Mouse (Mus musculus) thymus, postnatal 25 days (tissue): ENCODE results near the gene Calcr.
"Not testable (repeated sequence)": the region's sequence is repeated elsewhere in the genome, so short reads cannot be mapped to it uniquely, and the experiment has no call there.

Experiments used
- DNase-seq: peaks from one replicate; pipeline ENCODE4 v3.0.0; 2022

Calcr gene

DNA sequence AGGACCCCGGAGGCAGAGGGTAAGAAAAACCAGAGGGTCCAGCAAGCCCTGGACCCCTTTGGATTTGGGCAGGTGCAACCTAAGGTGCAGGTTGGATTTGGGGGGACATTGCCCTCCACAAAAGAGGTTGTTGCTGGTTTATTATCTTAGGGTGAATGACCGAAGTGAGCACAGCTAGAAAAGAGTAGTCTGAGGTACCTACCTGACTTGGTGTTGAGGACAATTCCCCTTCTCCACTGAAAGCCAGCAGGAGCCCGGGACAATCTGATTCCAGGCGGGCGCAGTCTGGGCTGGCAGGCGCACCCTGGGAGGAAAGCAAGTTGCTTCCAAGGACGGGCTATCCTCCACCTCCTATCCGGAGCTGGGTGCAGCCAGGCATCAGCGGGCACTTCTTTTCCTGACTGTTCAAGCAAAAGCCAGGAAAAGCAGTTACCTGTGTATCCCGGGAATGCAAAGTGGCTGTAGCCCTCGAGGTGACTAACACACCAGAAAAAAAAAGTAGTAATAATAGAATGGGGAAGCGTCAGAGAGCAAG lies at the start of gene Calcr:
Calcr (minus strand) TSS at position 485 of the 535 bp plus-strand sequence.
- DNase-seq: no peak

DNA sequence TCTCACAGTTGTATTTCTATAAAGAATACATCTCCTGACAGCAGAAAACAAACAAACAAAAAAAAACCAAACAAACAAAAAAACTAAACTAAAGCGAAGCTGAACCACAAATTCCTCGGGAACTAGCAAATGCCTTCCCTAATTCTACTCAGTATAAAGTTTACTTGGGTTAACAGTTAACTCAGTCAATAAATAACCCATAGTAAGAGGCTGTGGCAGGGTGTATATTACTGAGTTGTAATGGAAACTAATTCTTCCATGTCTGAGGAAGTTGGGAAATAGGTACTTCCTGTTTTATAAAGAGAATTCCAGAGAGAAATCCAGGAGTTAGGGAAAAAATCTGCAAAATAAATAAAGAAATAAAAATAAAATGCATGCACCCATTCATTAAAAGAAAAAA lies 3.0 kb upstream of the Calcr start:
- no peak for DNase-seq

DNA sequence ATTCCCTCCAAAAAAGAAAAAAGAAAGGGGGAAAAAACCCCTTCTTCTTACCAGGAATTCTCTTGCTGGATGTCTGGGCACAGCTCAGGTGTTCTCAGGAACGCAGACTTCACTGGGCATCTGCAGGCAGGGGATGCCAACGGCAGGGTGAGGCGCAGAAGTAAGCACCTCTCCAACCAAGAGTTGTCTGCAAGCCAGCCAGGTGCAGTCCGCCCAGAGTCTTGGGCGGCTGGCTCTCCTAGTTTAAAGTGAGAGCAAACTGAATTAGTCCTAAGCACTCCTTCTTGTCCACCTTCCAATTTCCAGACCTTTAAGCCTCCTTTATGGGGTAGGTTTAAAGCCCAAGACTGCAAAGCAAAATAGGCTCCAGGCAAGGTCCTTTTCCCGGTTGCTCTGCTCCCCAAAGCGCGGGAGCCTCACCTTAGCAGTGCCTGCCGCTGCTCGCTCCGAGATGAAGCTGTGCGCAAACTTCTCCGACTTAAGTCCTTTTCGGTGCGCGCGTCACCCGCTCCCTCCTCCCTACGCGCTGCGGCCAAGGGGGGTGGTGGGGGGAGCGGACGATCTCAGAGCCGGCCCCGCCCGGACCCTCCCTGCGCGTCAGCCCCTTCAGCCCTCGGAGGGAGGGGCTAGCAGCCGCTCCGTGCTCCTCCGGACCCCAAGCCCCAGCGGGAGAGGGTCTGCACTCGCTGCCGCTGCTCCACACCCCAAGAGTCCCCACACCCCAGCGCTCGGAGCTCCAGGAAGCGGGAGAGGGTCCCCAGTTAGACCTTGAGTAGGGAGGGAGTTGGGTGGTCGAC lies 1.1 kb downstream of the Calcr start:
- no peak for DNase-seq

DNA sequence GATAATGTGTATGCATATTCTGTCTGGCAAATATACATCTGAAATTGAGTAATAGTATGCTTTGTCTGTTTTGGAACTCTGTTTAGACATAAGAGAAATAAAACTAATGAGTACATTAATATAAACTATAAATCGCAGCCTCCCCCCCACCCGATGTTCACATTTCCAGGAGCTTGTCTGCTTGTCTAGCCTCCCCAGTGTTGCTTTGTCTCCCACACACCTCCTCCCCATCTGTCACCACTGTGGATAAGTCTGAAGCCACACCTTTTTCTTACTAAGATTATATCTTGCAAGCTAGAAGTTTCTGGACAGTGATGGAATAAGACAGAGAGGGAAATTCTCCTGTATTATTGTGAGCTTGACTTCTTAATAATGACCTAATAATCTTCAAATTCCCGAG lies 12.9 kb downstream of the Calcr start:
- no peak for DNase-seq

DNA sequence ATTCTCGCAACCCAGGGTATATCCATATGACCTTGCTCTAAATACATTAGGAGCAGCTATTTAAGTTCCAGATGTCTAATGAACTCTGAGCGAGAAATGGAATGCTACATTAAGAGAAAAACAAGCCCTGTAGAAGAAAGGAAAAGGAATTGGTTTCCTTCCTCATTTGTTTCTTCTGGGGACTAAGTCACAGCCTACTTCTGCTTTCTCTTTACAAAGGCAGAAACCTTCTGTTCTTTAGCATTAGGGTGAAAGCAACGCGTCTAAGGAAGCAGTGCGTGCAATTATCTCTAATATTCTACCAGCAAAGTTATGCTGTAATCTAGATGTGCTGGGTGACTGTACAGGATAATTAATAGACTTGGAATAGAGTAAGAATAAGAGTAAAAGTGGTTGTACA lies 14.9 kb downstream of the Calcr start:
- DNase-seq: no peak

DNA sequence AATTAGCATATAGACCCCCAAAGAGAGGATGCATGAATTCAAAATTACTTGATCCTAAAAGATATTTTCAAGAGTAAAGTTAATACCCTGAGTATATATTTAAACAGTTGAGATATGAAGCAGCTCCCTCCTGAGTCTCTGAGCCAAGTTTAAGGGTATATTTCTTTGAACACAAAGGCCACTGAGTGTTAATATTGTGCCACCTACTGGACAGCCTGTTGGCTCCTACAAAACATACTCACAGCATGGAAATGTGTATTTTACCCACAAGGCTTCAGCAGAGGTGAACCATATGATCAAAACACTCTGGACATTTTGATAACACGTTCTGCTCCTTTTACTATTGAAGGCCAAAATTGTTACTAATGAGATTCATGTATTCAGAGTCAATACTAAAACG lies 19.0 kb downstream of the Calcr start:
- no peak for DNase-seq

DNA sequence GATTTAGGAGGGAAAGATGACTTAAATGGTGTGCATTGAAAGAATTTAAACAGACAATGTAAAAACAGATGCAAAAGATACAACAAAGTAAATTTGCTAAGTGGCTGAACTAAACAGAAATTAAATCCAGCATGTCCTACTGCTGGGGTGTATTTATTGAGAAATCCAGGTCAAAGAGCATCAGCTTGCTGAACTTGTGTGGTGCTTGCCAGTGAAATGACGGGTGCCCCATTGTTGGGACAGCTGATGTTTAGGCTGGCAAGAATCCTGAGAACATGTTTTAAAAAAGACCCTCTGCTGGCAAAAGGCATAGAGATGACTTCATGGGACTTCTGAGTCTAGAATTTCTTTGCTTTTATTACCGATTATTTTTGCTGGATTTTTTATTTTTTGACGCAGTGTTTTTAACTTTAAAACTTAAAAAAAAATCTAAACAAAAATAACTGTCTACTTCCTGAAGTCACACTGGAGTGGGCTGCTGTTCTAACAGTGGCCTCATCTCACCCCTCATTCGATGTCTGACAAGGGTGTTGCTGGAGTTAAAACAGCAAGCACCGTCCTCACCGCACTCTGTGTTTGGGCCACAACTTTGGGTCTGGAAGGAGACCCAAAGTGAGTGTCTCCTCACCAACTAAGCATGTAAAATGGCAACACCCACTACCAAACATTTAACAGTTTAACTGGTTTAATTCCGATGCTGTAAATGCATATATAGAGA lies 22.4 kb downstream of the Calcr start:
- no peak for DNase-seq

DNA sequence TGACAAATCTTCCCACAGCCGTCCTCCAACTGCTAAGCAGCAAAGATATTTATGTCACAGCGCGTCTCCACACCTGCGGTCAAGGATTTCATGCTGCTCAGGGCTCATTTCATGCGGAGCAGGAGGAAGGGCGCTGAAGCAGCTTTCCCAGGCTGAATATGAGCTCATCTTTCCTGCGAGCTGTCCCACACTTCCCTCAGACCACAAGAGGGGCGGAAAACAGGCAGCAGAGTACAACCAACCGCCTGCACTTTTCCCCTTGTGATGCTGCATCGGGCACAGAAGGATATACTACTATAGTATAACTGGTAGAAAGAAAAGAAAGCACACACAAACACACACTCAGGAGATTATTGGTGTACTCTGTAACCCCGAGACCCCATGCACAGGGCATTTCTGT lies 23.2 kb downstream of the Calcr start:
- no peak for DNase-seq

DNA sequence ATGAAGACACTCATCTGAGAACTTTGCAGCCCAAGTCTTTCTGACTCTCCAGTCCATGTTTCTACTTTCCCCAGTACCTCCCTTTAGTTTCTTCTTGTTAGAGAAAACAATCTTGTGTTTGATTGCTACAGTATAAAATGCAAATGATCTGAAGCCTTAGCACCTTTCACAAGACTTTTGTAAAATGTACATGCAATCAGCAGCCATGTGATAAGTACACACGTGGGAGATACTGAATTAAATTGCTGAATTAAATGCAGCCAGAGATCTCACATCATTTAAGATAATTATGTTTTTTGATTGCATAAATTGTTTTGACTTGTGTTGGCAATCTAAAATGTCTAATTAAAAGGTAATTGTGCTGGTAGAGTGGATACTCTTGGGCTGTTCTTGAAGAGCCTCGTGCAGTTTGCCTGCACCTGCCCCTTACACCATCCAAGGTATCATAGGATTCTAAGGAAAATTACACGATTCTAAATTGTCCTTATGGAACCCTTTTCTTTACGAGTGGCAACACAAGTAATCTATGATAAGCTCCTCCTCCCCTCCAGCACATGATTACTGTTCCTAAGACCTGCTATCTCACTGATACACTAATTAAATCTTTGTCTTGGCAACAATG lies 34.2 kb downstream of the Calcr start:
- DNase-seq: no peak

DNA sequence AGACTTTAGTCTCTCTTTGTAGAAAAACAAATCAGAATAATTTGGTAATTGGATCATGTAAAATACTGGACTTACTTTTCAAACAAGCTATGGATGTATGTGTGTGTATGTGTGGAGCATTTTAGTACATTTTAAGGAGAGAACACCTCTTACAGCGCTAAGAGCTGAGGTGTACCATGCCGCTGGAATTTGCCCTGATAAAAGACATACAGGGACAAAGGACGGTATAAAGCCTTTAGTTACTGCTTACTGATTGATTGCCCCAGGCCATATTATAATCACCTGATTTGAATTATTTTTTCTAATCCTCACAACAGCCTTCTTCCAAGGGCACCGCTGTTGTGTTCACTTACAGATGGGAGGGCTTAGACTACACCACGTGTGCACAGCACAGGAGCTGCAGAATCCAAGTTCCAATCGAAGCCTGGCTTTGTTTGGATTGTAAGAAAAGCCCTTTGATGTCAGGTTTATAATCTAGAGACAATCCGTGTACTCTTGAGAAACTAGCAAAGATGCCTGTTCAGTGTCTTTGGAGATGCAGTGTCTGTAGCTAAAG lies 76.3 kb downstream of the Calcr start:
- no peak for DNase-seq

DNA sequence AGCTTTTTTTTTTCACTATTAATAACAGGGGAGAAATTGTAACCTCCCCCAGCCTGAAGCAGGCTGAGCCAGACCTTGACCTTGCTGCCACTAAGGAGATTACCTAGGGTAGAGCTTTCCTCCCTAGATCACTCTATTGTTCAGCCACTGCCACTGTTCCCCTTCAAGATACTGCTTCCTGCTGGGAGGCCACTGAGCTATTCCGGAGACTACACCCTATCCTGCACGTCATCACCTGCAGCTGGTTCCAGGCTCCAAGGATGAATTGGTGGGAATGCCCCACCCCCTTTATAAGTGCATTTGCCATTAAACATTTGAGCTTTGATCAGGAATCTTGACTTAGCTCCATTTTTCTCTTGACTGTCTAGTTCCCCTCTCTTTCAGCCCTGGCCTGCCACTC lies 86.2 kb downstream of the Calcr start:
- DNase-seq: not testable (repeated sequence)

DNA sequence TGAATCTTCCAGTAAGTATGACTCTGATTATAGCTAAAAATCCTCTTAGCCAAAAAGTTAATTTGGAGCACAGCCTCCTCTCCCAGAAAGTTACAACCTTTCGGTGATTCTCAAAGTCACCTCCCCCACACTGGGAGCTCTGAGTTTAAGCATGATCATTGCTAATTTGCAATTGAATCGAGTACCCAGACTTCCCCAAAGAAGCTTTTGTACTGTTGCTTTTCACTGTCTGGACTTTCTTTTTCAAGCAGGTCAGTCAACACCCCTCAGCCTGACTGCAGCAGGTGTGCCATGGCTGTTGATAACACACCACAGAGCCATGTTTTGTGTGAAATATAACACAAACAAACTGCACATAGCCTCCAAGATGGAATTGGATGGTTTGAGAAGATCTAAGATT lies 86.7 kb downstream of the Calcr start:
- no peak for DNase-seq

DNA sequence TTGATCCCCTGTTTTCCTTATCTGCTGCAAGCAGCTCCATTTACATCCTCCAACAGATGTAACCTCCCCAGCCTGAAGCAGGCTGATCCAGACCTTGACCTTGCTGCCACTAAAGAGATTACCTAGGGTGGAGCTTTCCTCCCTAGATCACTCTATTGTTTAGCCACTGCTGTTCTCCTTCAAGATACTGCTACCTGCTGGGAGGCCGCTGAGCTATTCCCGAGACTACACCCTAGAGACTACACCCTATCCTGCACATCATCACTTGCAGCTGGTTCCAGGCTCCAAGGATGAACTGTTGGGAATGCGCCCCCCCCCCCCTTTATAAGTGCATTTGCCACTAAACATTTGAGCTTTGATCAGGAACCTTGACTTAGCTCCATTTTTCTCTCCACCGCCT lies 92.6 kb downstream of the Calcr start:
- DNase-seq: not testable (repeated sequence)

DNA sequence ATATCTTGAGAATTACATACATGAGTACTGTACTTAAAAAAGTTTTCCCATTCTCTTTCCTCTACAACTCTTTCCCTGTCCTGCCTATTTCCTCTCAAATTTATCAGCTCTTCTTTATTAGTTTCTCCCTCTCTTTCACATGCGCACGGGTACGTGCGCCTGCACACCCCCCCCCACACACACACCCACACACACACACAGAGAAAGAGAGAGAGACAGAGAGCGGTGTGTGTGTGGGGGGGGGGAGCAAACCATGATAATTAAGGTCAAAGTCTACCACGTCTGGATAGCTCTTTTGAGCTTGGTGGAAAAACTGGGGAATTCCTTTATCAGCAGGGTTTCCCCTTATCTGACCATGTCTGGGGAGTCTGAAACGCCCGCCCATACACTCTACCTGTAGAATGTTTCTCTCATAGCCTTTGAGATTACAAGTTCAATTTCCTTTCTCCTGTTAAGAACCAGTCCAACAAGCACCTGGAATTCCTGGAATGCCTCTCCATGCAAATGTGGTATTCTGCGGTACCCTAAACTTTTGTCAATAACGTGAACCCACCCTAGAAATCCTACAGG lies 100.3 kb downstream of the Calcr start:
- no peak for DNase-seq

DNA sequence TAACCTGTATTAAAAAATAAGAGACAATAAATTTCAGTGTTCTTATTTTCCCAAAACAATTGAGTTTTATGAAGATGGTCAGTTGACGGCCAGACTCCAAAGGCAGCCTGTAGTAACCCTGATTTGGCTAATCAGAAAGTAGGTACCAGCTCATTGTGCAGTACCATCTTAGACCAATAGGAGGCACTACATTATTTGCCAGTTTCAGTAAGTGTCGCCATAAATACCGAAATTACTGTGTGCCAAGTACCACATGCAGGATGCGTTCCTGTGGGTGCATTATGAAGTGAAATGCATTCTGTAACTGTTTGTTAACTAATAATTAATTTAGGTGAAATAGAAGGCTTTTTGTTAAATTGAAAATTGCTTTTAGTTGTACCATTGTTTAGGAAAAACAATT lies 106.1 kb downstream of the Calcr start:
- no peak for DNase-seq
